ENCODE assay signal across 8 mouse cellular contexts in the genomic region with DNA sequence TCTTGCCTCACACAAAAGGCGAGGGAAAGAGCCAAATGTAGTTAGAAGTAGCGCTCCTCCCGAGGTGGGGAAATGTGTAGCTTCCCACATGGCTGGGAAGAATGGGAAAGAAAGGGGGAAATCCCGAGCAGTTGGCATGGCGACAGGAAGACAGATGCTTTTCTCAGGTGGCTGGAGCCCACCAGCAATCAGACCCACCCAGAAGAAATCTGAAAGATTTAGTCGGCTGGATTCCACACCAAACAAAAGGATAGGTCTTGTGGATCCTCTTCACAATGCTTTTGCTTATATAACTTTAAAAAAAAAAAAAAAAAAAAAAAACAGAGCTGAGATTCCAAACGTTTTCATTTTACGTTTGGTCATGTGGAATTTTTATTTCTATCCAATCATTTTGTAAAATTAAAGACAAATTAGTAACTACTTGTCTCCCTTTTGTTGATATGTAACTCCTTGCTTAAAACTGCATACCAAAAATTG. TPM values are rescaled to one million over a fixed set of nuclear protein-coding genes. Genes with fewer than 3 reads are reported as not detected.
DNase-seq lines count a peak whose midpoint lies in the region; ATAC-seq and TF ChIP-seq lines count a peak whose summit lies in the region.

No protein-coding gene starts in this region.

- H3K27me3 ChIP-seq in heart, embryonic 16.5 days (ENCODE audit: control insufficient read depth, insufficient read depth, low read length) = no peaks in the 10 kb centered on the region
- H3K27me3 ChIP-seq in forebrain, postnatal 0 days (ENCODE audit: insufficient read depth, low read length) = no peaks in the 10 kb centered on the region
- no peaks in the 10 kb centered on the region for H3K27me3 ChIP-seq in midbrain, embryonic 10.5 days (ENCODE audit: low read depth, poor library complexity, severe bottlenecking)

- peak overlapping the region; percentile 45 for H3K4me2 ChIP-seq in heart, embryonic 16.5 days (ENCODE audit: low read depth, low read length)
- H3K4me2 ChIP-seq in forebrain, postnatal 0 days (ENCODE audit: low read depth) = peak overlapping the region; percentile 50

- TF ChIP-seq POLR2A in bone marrow macrophage, adult 2 months (IDR thresholded peaks at IDR 0.05; ENCODE audit: borderline replicate concordance, low read depth, low read length) = no peak

- TF ChIP-seq CTCF in bone marrow macrophage, adult 2 months (IDR thresholded peaks at IDR 0.05; ENCODE audit: low read depth, low read length) = no peak
- TF ChIP-seq CTCF in forebrain, postnatal 0 days (IDR thresholded peaks at IDR 0.05; ENCODE audit: low read depth) = no peak

- no peaks in the 10 kb centered on the region for H3K9me3 ChIP-seq in heart, embryonic 16.5 days (replicated peaks; ENCODE audit: control insufficient read depth, low read length)
- no peaks in the 10 kb centered on the region for H3K9me3 ChIP-seq in forebrain, postnatal 0 days (ENCODE audit: low read length)
- no peaks in the 10 kb centered on the region for H3K9me3 ChIP-seq in midbrain, embryonic 10.5 days (replicated peaks)

- peaks cover 35% of the 10 kb centered on the region for H3K4me1 ChIP-seq in heart, embryonic 16.5 days (ENCODE audit: control insufficient read depth, insufficient read depth, low read length)
- peaks cover 26% of the 10 kb centered on the region for H3K4me1 ChIP-seq in bone marrow macrophage, adult 2 months (ENCODE audit: control insufficient read depth, insufficient read depth, low read length)
- H3K4me1 ChIP-seq in forebrain, postnatal 0 days (ENCODE audit: insufficient read depth) = peaks cover 25% of the 10 kb centered on the region
- H3K4me1 ChIP-seq in midbrain, embryonic 10.5 days = peaks cover 72% of the 10 kb centered on the region

- ATAC-seq in heart, embryonic 16.5 days (replicated peaks; ENCODE audit: extremely low read depth, insufficient read depth, low FRiP score) = no peak
- ATAC-seq in forebrain, postnatal 0 days = no peak; the same call in 1 of the 2 replicates
- no peak for ATAC-seq in granulocyte monocyte progenitor cell, adult 5-6 weeks (replicated peaks; ENCODE audit: poor library complexity, severe bottlenecking)

- H3K27ac ChIP-seq in heart, embryonic 16.5 days (ENCODE audit: low read length) = peak overlapping the region; percentile 88
- H3K27ac ChIP-seq in bone marrow macrophage, adult 2 months (ENCODE audit: insufficient read depth, low read depth, low read length) = peak overlapping the region; percentile 98
- H3K27ac ChIP-seq in forebrain, postnatal 0 days (ENCODE audit: low read depth, low read length) = peak overlapping the region; percentile 95
- peak overlapping the region; percentile 97 for H3K27ac ChIP-seq in midbrain, embryonic 10.5 days (replicated peaks)

- peak overlapping the region; percentile 13; the same call in 1 of the 2 replicates for H3K4me3 ChIP-seq in heart, embryonic 16.5 days (ENCODE audit: low read length)
- H3K4me3 ChIP-seq in bone marrow macrophage, adult 2 months (ENCODE audit: insufficient read depth, low read length) = peak overlapping the region; percentile 56
- peak overlapping the region; percentile 21 for H3K4me3 ChIP-seq in forebrain, postnatal 0 days (ENCODE audit: low read depth, low read length)
- peak overlapping the region; percentile 49 for H3K4me3 ChIP-seq in midbrain, embryonic 10.5 days

- 30% methylated on average over 8 of the region's 8 CpGs for WGBS in heart, embryonic 16.5 days
- WGBS in forebrain, postnatal 0 days = 2% methylated on average over 8 of the region's 8 CpGs
- 9% methylated on average over 8 of the region's 8 CpGs for WGBS in midbrain, embryonic 10.5 days

- no peak overlapping the region for H3K9ac ChIP-seq in heart, embryonic 16.5 days (ENCODE audit: low read length)
- H3K9ac ChIP-seq in forebrain, postnatal 0 days = peak overlapping the region; percentile 59

- no peaks in the 10 kb centered on the region for H3K36me3 ChIP-seq in heart, embryonic 16.5 days (ENCODE audit: control insufficient read depth, insufficient read depth)
- H3K36me3 ChIP-seq in forebrain, postnatal 0 days (ENCODE audit: insufficient read depth) = no peaks in the 10 kb centered on the region
- no peaks in the 10 kb centered on the region for H3K36me3 ChIP-seq in midbrain, embryonic 10.5 days

- DNase-seq in heart, adult 11 months = no peak
- no peak for DNase-seq in forebrain, postnatal 0 days
- DNase-seq in midbrain, embryonic 10.5 days (ENCODE audit: low spot score) = no peak
- no peak for DNase-seq in left cerebral cortex, adult 18-20 months (ENCODE audit: low spot score in 2 of 2)
- no peak for DNase-seq in gastrocnemius, adult 18-20 months (ENCODE audit: low spot score)

RNA-seq across cellular contexts. Expression of a gene that starts 10.0 kb away (rescaled TPM):
- polyA plus RNA-seq in heart, embryonic 16.5 days (2015; fragmentation: Nextera tagmentation; extraction: Ambion mirVana) = 58.8 and 64.2 TPM in 2 replicates
- 210 and 216 TPM in 2 replicates for polyA plus RNA-seq in bone marrow macrophage, adult 2 months (2012; ENCODE audit: insufficient read depth, insufficient read length, missing spikeins)
- 447 and 546 TPM in 2 replicates for total RNA-seq in forebrain, postnatal 0 days (2014; rRNA removed)
- 367 and 462 TPM in 2 replicates for polyA plus RNA-seq in forebrain, postnatal 0 days (2015; fragmentation: Nextera tagmentation; extraction: Ambion mirVana)
- 82.4 and 121 TPM in 2 replicates for polyA plus RNA-seq in midbrain, embryonic 10.5 days (2016; fragmentation: Nextera tagmentation; extraction: Ambion mirVana)
- total RNA-seq in granulocyte monocyte progenitor cell, adult 5-6 weeks (2014; fragmentation: Nextera tagmentation) = 24.8 and 36.0 TPM in 2 replicates
- 25.9 and 52.6 TPM in 2 replicates for total RNA-seq in granulocyte monocyte progenitor cell, adult 5-6 weeks (2017)
- total RNA-seq in left cerebral cortex, adult 18-20 months (2021) = 100 to 1,000 TPM; 202 to 212 TPM
- total RNA-seq in gastrocnemius, adult 18-20 months (2021) = 1 to 10 TPM; 2.4 to 6.6 TPM
